Mouse (Mus musculus) heart, postnatal 25 days (tissue): ENCODE data around the gene Pibf1. TPM values are rescaled to one million over a fixed set of nuclear protein-coding genes. Genes with fewer than 3 reads are reported as not detected.

Experiments
- DNase-seq: peaks from one replicate; pipeline ENCODE4 v3.0.0; 2022; ENCODE audit warnings: low spot score
- intact Hi-C: fragments of 180-260 bp; cut with DNase I; formaldehyde crosslinking; loops from one replicate; pipeline ENCODE4 v1.15.1; 2025
- total RNA-seq, 2 experiments: library from RNA; stranded (reverse); gene quantifications; 2 replicates each; pipeline ENCODE4 v1.2.3; 2021

Gene Pibf1
- 1 to 10 TPM; 7.4 to 7.8 TPM for total RNA-seq

GRCm38 (mm10) chr14:99099267-99099966, at the start of gene Pibf1, which contains the start of gene Dis3:
TSS of gene Pibf1 (plus strand) at chr14:99099424.
TSS of gene Dis3 (minus strand) at chr14:99099770.
- peak; percentile 94 for DNase-seq
- intact Hi-C loops, result loop anchor here (2.0 kb wide), 1 partner anchor 53 kb away; the partner anchor contains the start of genes Bora and Mzt1

- DNase-seq, result no peak
- intact Hi-C loops, result no loop called here
Measured at GRCm38 (mm10) chr14:99058959-99059586, 40.2 kb upstream of the Pibf1 start.

- intact Hi-C loops, result no loop called here
- DNase-seq, result no peak
Measured at GRCm38 (mm10) chr14:99060616-99061015, 38.6 kb upstream of the Pibf1 start.

GRCm38 (mm10) chr14:99063091-99063490, 36.1 kb upstream of the Pibf1 start:
- intact Hi-C loops, result no loop called here
- DNase-seq, result no peak

- no peak for DNase-seq
- intact Hi-C loops, result no loop called here
Measured at GRCm38 (mm10) chr14:99071146-99071545, 28.1 kb upstream of the Pibf1 start.

- no peak for DNase-seq
- intact Hi-C loops, result no loop called here
Measured at GRCm38 (mm10) chr14:99088947-99089346, 10.3 kb upstream of the Pibf1 start.

GRCm38 (mm10) chr14:99099967-99100587, 853 bp downstream of the Pibf1 start:
- intact Hi-C loops, result loop anchor here (2.0 kb wide), 1 partner anchor 53 kb away; the partner anchor contains the start of genes Bora and Mzt1
- DNase-seq, result no peak

GRCm38 (mm10) chr14:99103050-99103449, 3.8 kb downstream of the Pibf1 start:
- no peak for DNase-seq
- intact Hi-C loops, result no loop called here

- no peak for DNase-seq
- intact Hi-C loops, result no loop called here
Measured at GRCm38 (mm10) chr14:99104542-99105123, 5.4 kb downstream of the Pibf1 start.

- intact Hi-C loops, result no loop called here
- no peak for DNase-seq
Measured at GRCm38 (mm10) chr14:99106671-99107070, 7.4 kb downstream of the Pibf1 start.

- no peak for DNase-seq
- intact Hi-C loops, result no loop called here
Measured at GRCm38 (mm10) chr14:99107631-99108187, 8.5 kb downstream of the Pibf1 start.

GRCm38 (mm10) chr14:99108762-99109161, 9.5 kb downstream of the Pibf1 start:
- DNase-seq, result no peak
- intact Hi-C loops, result no loop called here

GRCm38 (mm10) chr14:99117576-99117975, 18.4 kb downstream of the Pibf1 start:
- DNase-seq, result no peak
- intact Hi-C loops, result no loop called here

GRCm38 (mm10) chr14:99121584-99122339, 22.5 kb downstream of the Pibf1 start:
- no peak for DNase-seq

GRCm38 (mm10) chr14:99124076-99124475, 24.9 kb downstream of the Pibf1 start:
- intact Hi-C loops, result no loop called here
- DNase-seq, result no peak

More at GRCm38 (mm10) chr14:99121584-99122339, 22.5 kb downstream of the Pibf1 start:
- intact Hi-C loops, result no loop called here

GRCm38 (mm10) chr14:99126713-99127112, 27.5 kb downstream of the Pibf1 start:
- DNase-seq, result no peak
- intact Hi-C loops, result no loop called here

- intact Hi-C loops, result no loop called here
- no peak for DNase-seq
Measured at GRCm38 (mm10) chr14:99127509-99127908, 28.3 kb downstream of the Pibf1 start.

GRCm38 (mm10) chr14:99129050-99129449, 29.8 kb downstream of the Pibf1 start:
- DNase-seq, result no peak
- intact Hi-C loops, result no loop called here

GRCm38 (mm10) chr14:99134048-99134447, 34.8 kb downstream of the Pibf1 start:
- DNase-seq, result no peak
- intact Hi-C loops, result no loop called here

GRCm38 (mm10) chr14:99135761-99136160, 36.5 kb downstream of the Pibf1 start:
- intact Hi-C loops, result no loop called here

More at GRCm38 (mm10) chr14:99135761-99136160, 36.5 kb downstream of the Pibf1 start:
- DNase-seq, result no peak
